Mouse (Mus musculus): Measurements from ENCODE around the gene Elk3. TPM values are rescaled to one million over a fixed set of nuclear protein-coding genes. Genes with fewer than 3 reads are reported as not detected.

Gene Elk3
- polyA plus RNA-seq, 1 experiment from 2014 or later, result 11.3 TPM

DNA sequence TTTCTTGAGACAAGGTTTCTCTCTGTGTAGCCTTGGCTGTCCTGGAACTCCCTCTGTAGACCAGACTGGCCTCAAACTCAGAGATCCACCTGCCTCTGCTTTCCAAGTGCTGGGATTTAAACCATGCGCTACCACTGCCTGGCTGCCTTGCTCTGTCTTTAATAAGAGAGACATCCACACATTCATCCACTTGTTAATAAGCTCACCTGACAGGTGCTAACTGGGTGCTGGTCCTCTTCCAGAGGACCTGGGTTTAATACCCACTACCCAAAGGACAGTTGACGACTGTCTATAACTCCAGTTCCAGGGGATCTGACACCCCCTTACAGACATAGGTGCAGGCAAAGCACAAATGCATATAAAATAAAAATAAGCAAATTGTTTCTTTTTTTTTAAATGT, 13.5 kb upstream of the Elk3 start:
- no peaks in the 10 kb centered on the region for H3K4me1 ChIP-seq (replicated peaks; ENCODE audit: control insufficient read depth, insufficient read depth, low read length)
- no peaks in the 10 kb centered on the region for H3K36me3 ChIP-seq (replicated peaks; ENCODE audit: control insufficient read depth, insufficient read depth)
- WGBS, result 100% methylated on average over 2 of the region's 2 CpGs
- no peak overlapping the region for H3K27ac ChIP-seq
- no peak overlapping the region for H3K9ac ChIP-seq
- H3K9me3 ChIP-seq (ENCODE audit: control insufficient read depth, low read length), result no peaks in the 10 kb centered on the region
- H3K4me3 ChIP-seq (replicated peaks; ENCODE audit: low read length), result no peak overlapping the region
- DNase-seq (ENCODE audit: low spot score) (no peak), ATAC-seq (ENCODE audit: low FRiP score) (no peak)
- no peak overlapping the region for H3K4me2 ChIP-seq (replicated peaks)
- H3K27me3 ChIP-seq (ENCODE audit: control insufficient read depth, insufficient read depth, low read length), result no peaks in the 10 kb centered on the region

- ATAC-seq (ENCODE audit: low FRiP score) (no peak), DNase-seq (ENCODE audit: low spot score) (no peak)
- no peaks in the 10 kb centered on the region for H3K27me3 ChIP-seq (ENCODE audit: control insufficient read depth, insufficient read depth, low read length)
- H3K36me3 ChIP-seq (replicated peaks; ENCODE audit: control insufficient read depth, insufficient read depth), result no peaks in the 10 kb centered on the region
- no peak overlapping the region for H3K4me2 ChIP-seq (replicated peaks)
- H3K9me3 ChIP-seq (ENCODE audit: control insufficient read depth, low read length), result no peaks in the 10 kb centered on the region
- H3K4me1 ChIP-seq (replicated peaks; ENCODE audit: control insufficient read depth, insufficient read depth, low read length), result no peaks in the 10 kb centered on the region
- no peak overlapping the region for H3K27ac ChIP-seq
- no peak overlapping the region for H3K9ac ChIP-seq
- no peak overlapping the region for H3K4me3 ChIP-seq (replicated peaks; ENCODE audit: low read length)
- 97% methylated on average over 2 of the region's 2 CpGs for WGBS
These were observed 12.7 kb upstream of the Elk3 start for GRCm38 (mm10) chr10:93323659-93324058.

DNA sequence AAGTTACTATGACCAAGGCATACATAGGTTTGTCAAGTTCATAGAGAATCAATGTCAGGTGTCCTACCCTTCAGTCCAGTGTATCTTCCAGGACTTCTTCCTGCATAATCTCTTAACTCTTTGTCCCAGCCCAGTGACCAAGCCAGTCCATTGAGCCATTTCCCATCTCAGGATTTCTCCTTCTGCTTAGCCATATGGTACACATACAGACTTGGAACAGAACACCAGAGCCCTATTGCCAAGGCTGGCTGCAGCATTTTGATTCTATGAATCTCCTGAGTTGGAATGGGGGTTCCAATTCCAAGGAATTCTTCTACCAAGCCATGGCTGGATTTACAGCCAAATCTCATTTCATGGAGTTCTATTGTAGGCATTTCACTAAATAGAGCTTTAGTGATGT, 10.8 kb upstream of the Elk3 start:
- ATAC-seq (ENCODE audit: low FRiP score), result no peak
- Histone ChIP-seq H3K9me3 (ENCODE audit: control insufficient read depth, low read length) (no peaks in the 10 kb centered on the region), H3K27ac (no peak overlapping the region), H3K4me1 (replicated peaks; ENCODE audit: control insufficient read depth, insufficient read depth, low read length) (no peaks in the 10 kb centered on the region), H3K9ac (no peak overlapping the region), H3K4me2 (replicated peaks) (no peak overlapping the region), H3K4me3 (replicated peaks; ENCODE audit: low read length) (no peak overlapping the region), H3K27me3 (ENCODE audit: control insufficient read depth, insufficient read depth, low read length) (no peaks in the 10 kb centered on the region), H3K36me3 (replicated peaks; ENCODE audit: control insufficient read depth, insufficient read depth) (no peaks in the 10 kb centered on the region)
- DNase-seq (ENCODE audit: low spot score), result no peak

DNA sequence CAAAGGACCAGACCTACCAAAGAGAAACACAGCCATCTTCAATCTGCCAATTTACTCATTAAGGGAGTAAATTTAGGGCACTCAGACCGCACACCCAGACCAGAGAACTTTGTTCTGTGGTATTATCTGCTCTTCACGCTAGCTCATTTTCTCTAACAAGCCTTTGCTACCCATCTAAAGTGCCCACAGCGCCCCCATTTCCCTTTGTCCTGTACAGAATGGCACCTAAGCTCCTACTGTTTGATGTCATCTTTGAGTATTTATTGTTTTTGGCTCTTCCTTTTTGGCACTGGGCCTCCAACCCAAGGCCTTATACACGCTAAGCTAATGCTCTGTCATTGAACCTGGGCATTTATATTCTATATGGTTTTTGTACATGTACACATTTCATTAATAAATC, 9.2 kb upstream of the Elk3 start:
- ATAC-seq (ENCODE audit: low FRiP score) (no peak), DNase-seq (ENCODE audit: low spot score) (no peak)
- H3K36me3 ChIP-seq (replicated peaks; ENCODE audit: control insufficient read depth, insufficient read depth), result no peaks in the 10 kb centered on the region
- no peak overlapping the region for H3K9ac ChIP-seq
- no peaks in the 10 kb centered on the region for H3K27me3 ChIP-seq (ENCODE audit: control insufficient read depth, insufficient read depth, low read length)
- H3K9me3 ChIP-seq (ENCODE audit: control insufficient read depth, low read length), result 0 out of 2 replicates have a peak, but pooled peaks cover 5% of the 10 kb centered on the region
- H3K27ac ChIP-seq, result no peak overlapping the region
- no peak overlapping the region for H3K4me2 ChIP-seq (replicated peaks)
- WGBS, result 80% methylated on average over 4 of the region's 4 CpGs
- no peak overlapping the region for H3K4me3 ChIP-seq (replicated peaks; ENCODE audit: low read length)
- H3K4me1 ChIP-seq (replicated peaks; ENCODE audit: control insufficient read depth, insufficient read depth, low read length), result no peaks in the 10 kb centered on the region

DNA sequence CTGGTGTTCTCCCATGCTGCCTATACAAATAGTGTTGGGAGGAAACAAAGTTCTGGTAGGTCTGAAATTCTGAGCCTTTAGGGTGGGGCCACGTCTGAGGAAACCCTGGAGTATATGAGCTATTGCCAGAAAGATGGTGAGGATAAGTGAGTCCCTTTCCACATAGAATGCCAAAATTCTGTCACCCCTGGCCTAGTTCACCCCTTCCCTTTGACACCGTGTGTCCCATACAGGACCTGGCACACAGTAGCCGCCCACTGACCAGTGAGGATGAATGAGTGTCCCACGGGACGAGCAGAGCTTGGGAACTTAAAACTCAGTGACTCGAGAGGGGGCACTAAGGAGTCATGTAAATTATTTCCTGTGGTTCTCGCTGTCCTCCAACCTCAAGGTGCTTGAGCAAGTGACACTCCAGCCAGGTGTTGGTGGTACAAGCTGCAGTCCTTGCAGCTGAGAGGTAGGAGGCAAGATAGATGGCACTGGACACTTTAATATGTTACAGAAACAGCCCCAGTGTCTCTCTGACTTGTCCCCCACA, 8.7 kb upstream of the Elk3 start:
- H3K27me3 ChIP-seq (ENCODE audit: control insufficient read depth, insufficient read depth, low read length), result no peaks in the 10 kb centered on the region
- H3K4me3 ChIP-seq (replicated peaks; ENCODE audit: low read length), result no peak overlapping the region
- ATAC-seq (ENCODE audit: low FRiP score) (no peak), DNase-seq (ENCODE audit: low spot score) (no peak)
- no peak overlapping the region for H3K9ac ChIP-seq
- 0 out of 2 replicates have a peak, but pooled peaks cover 5% of the 10 kb centered on the region for H3K9me3 ChIP-seq (ENCODE audit: control insufficient read depth, low read length)
- H3K4me1 ChIP-seq (replicated peaks; ENCODE audit: control insufficient read depth, insufficient read depth, low read length), result no peaks in the 10 kb centered on the region
- no peak overlapping the region for H3K4me2 ChIP-seq (replicated peaks)
- WGBS, result 81% methylated on average over 7 of the region's 7 CpGs
- no peak overlapping the region for H3K27ac ChIP-seq
- no peaks in the 10 kb centered on the region for H3K36me3 ChIP-seq (replicated peaks; ENCODE audit: control insufficient read depth, insufficient read depth)

- no peak overlapping the region for H3K27ac ChIP-seq
- no peaks in the 10 kb centered on the region for H3K36me3 ChIP-seq (replicated peaks; ENCODE audit: control insufficient read depth, insufficient read depth)
- 0 out of 2 replicates have a peak, but pooled peaks cover 5% of the 10 kb centered on the region for H3K9me3 ChIP-seq (ENCODE audit: control insufficient read depth, low read length)
- WGBS, result 66% methylated on average over 6 of the region's 6 CpGs
- no peaks in the 10 kb centered on the region for H3K27me3 ChIP-seq (ENCODE audit: control insufficient read depth, insufficient read depth, low read length)
- no peak overlapping the region for H3K9ac ChIP-seq
- DNase-seq (ENCODE audit: low spot score) (no peak), ATAC-seq (ENCODE audit: low FRiP score) (no peak)
- H3K4me2 ChIP-seq (replicated peaks), result no peak overlapping the region
- H3K4me1 ChIP-seq (replicated peaks; ENCODE audit: control insufficient read depth, insufficient read depth, low read length), result no peaks in the 10 kb centered on the region
- H3K4me3 ChIP-seq (replicated peaks; ENCODE audit: low read length), result no peak overlapping the region
These were observed 6.0 kb upstream of the Elk3 start for GRCm38 (mm10) chr10:93316909-93317308.

DNA sequence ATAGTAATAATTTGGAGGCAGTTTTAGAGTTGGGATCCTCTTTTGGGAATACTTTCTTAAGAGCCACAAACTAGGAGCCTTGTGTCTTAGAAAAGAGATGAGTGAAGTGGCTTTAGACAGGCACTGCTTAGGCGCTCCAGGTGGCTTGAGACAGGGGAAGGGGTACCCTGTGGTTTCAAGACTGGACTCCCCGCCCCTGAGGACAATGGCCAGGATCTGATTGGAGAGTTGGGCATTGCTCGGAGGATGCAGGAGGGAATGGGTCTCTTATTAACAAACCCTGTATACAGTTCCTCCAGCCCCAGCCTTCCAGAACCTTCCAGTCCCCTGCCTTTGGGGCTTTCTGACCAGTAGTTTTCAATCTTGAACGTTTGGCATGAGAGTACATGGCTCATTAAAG, 641 bp upstream of the Elk3 start:
- Histone ChIP-seq H3K36me3 (replicated peaks; ENCODE audit: control insufficient read depth, insufficient read depth) (no peaks in the 10 kb centered on the region), H3K27me3 (ENCODE audit: control insufficient read depth, insufficient read depth, low read length) (peaks cover 8% of the 10 kb centered on the region; the same call in 1 of the 2 replicates), H3K9me3 (ENCODE audit: control insufficient read depth, low read length) (0 out of 2 replicates have a peak, but pooled peaks cover 5% of the 10 kb centered on the region), H3K9ac (no peak overlapping the region), H3K4me2 (replicated peaks) (peak overlapping the region; percentile 99), H3K4me3 (replicated peaks; ENCODE audit: low read length) (peak overlapping the region; percentile 60; the same call in 1 of the 2 replicates), H3K4me1 (replicated peaks; ENCODE audit: control insufficient read depth, insufficient read depth, low read length) (peaks cover 8% of the 10 kb centered on the region), H3K27ac (no peak overlapping the region)
- WGBS, result 7% methylated on average over 4 of the region's 4 CpGs
- ATAC-seq (ENCODE audit: low FRiP score), result no peak
- no peak for DNase-seq (ENCODE audit: low spot score)

DNA sequence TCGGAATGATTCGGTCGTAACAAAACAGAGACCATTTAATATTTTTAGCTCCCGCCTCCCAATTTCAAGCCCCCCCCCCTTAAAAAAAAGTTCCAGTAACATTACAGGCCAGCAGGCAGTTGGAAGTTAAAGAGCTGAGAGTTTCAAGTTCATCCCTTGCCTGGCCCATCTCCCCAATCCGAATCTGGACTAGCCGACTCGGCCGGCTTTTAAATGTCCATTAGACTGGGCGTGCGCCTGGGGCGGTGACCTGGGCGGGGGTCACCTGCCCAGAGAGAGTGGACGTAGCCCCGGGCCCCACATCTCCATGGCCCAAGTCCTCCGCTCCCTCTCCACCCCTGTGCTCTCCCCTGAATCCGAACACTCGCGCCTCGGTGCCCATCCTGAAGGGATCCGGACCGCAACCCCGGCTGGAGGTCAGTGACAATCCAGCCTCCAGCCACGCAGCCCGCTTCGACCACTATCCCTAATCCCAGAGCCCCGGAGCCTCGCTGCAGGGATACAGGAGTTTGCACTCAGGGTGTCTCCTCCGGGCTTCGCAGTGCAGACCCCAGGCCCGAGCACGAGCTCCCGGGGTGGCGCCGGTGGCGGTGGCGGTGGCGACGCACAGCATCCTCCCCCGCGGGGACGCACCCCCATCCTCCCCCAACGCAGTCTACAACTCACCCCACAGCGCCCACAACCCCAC, 857 bp downstream of the Elk3 start:
- peak; percentile 57; the same call in 1 of the 2 replicates for ATAC-seq (ENCODE audit: low FRiP score)
- Histone ChIP-seq H3K27ac (peak overlapping the region; percentile 78), H3K36me3 (replicated peaks; ENCODE audit: control insufficient read depth, insufficient read depth) (no peaks in the 10 kb centered on the region), H3K9me3 (ENCODE audit: control insufficient read depth, low read length) (no peaks in the 10 kb centered on the region), H3K4me3 (replicated peaks; ENCODE audit: low read length) (peak overlapping the region; percentile 60), H3K27me3 (ENCODE audit: control insufficient read depth, insufficient read depth, low read length) (peaks cover 8% of the 10 kb centered on the region; the same call in 1 of the 2 replicates), H3K9ac (peak overlapping the region; percentile 77), H3K4me1 (replicated peaks; ENCODE audit: control insufficient read depth, insufficient read depth, low read length) (peaks cover 8% of the 10 kb centered on the region), H3K4me2 (replicated peaks) (peak overlapping the region; percentile 99)
- 0% methylated on average over 43 of the region's 43 CpGs for WGBS
- DNase-seq (ENCODE audit: low spot score), result no peak

DNA sequence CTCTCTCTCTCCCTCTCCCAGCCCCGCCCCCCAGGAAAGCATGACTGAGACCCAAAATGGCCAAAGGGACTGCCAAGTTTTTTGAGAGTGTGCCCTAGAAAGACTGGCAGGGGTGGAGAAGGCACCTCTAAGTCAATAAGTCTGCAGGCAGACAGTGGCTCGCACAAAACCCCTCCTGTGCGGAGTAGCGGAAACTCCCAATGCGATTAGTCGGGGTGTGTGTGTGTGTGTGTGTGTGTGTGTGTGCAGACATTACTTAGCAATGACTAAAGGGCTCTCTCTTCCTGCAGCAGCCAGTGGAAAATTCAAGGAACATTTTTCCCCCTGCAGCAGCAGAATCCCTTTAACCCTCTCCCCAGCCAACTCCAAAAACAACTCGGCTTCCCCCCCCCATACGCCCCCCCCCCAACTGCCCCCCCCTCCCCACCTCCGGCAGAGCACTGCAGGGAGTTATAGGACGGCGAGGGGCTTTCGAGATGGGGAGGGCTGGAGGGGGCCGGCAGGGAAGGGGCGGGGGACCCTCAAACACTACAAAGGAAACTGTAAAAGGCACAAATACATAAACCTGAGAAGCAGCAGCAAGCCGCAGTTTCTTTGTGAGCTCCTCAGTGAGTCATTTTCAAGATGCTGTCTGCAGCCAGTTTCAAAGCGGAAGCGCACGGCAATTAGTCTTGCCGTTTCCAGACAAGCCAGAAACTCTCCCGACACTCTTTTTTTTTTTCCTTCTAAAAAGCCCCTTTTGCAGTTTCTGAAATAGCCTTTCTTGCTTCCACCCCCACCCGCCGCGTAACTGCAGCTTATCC, 1.6 kb downstream of the Elk3 start:
- peaks cover 8% of the 10 kb centered on the region; the same call in 1 of the 2 replicates for H3K27me3 ChIP-seq (ENCODE audit: control insufficient read depth, insufficient read depth, low read length)
- 0 out of 2 replicates have a peak, but pooled peaks have one; percentile 55 for ATAC-seq (ENCODE audit: low FRiP score)
- H3K4me2 ChIP-seq (replicated peaks), result peak overlapping the region; percentile 99
- WGBS, result under 1% methylated on average over 21 of the region's 23 CpGs
- DNase-seq (ENCODE audit: low spot score), result peak; percentile 72
- no peaks in the 10 kb centered on the region for H3K9me3 ChIP-seq (ENCODE audit: control insufficient read depth, low read length)
- no peaks in the 10 kb centered on the region for H3K36me3 ChIP-seq (replicated peaks; ENCODE audit: control insufficient read depth, insufficient read depth)
- H3K4me1 ChIP-seq (replicated peaks; ENCODE audit: control insufficient read depth, insufficient read depth, low read length), result peaks cover 8% of the 10 kb centered on the region
- peak overlapping the region; percentile 60 for H3K4me3 ChIP-seq (replicated peaks; ENCODE audit: low read length)
- peak overlapping the region; percentile 78 for H3K27ac ChIP-seq
- peak overlapping the region; percentile 77 for H3K9ac ChIP-seq
